Mouse (Mus musculus): ENCODE data around the gene Hoxd11. TPM values are rescaled to one million over a fixed set of nuclear protein-coding genes. Genes with fewer than 3 reads are reported as not detected.

Gene Hoxd11
- polyA plus RNA-seq, 1 experiment: not detected

- Histone ChIP-seq H3K27me3 (ENCODE audit: control insufficient read depth, insufficient read depth, low read length, poor library complexity, severe bottlenecking) (peaks cover 39% of the 10 kb centered on the region), H3K9me3 (replicated peaks; ENCODE audit: control insufficient read depth, insufficient read depth, low read length, poor library complexity, severe bottlenecking) (no peaks in the 10 kb centered on the region), H3K4me3 (ENCODE audit: low read depth, low read length) (peak within 1 kb of the TSS; percentile 63), H3K9ac (ENCODE audit: low read depth, poor library complexity, severe bottlenecking) (peak within 1 kb of the TSS; percentile 41), H3K27ac (ENCODE audit: insufficient read depth, low read length) (no peak within 1 kb of the TSS), H3K36me3 (ENCODE audit: control insufficient read depth, insufficient read depth, low read length, poor library complexity, severe bottlenecking) (no peaks in the 10 kb centered on the region), H3K4me1 (ENCODE audit: control insufficient read depth, insufficient read depth, low read length) (no peaks in the 10 kb centered on the region)
- TF ChIP-seq CTCF (IDR thresholded peaks at IDR 0.05; ENCODE audit: low read depth, low read length): no peak
- no peak for TF ChIP-seq POLR2A (IDR thresholded peaks at IDR 0.05; ENCODE audit: insufficient read depth, low read length)
- TF ChIP-seq EP300 (IDR thresholded peaks at IDR 0.05; ENCODE audit: insufficient read depth, low read depth, low read length): no peak
Observed at GRCm38 (mm10) chr2:74726551-74726950, 47.2 kb downstream of the Hoxd11 start, which contains the start of gene Gm28230. Gene Gm28230, plus strand, starts transcription at chr2:74726728.

- peak overlapping the region; percentile 41 for H3K9ac ChIP-seq (ENCODE audit: low read depth, poor library complexity, severe bottlenecking)
- no peak overlapping the region for H3K27ac ChIP-seq (ENCODE audit: insufficient read depth, low read length)
- no peak for TF ChIP-seq EP300 (IDR thresholded peaks at IDR 0.05; ENCODE audit: insufficient read depth, low read depth, low read length)
- no peak for TF ChIP-seq POLR2A (IDR thresholded peaks at IDR 0.05; ENCODE audit: insufficient read depth, low read length)
- no peak for TF ChIP-seq CTCF (IDR thresholded peaks at IDR 0.05; ENCODE audit: low read depth, low read length)
- H3K36me3 ChIP-seq (ENCODE audit: control insufficient read depth, insufficient read depth, low read length, poor library complexity, severe bottlenecking): no peaks in the 10 kb centered on the region
- H3K4me1 ChIP-seq (ENCODE audit: control insufficient read depth, insufficient read depth, low read length): no peaks in the 10 kb centered on the region
- peaks cover 38% of the 10 kb centered on the region for H3K27me3 ChIP-seq (ENCODE audit: control insufficient read depth, insufficient read depth, low read length, poor library complexity, severe bottlenecking)
- peak overlapping the region; percentile 63 for H3K4me3 ChIP-seq (ENCODE audit: low read depth, low read length)
- no peaks in the 10 kb centered on the region for H3K9me3 ChIP-seq (replicated peaks; ENCODE audit: control insufficient read depth, insufficient read depth, low read length, poor library complexity, severe bottlenecking)
Observed at GRCm38 (mm10) chr2:74726973-74727639, 47.7 kb downstream of the Hoxd11 start.

DNA sequence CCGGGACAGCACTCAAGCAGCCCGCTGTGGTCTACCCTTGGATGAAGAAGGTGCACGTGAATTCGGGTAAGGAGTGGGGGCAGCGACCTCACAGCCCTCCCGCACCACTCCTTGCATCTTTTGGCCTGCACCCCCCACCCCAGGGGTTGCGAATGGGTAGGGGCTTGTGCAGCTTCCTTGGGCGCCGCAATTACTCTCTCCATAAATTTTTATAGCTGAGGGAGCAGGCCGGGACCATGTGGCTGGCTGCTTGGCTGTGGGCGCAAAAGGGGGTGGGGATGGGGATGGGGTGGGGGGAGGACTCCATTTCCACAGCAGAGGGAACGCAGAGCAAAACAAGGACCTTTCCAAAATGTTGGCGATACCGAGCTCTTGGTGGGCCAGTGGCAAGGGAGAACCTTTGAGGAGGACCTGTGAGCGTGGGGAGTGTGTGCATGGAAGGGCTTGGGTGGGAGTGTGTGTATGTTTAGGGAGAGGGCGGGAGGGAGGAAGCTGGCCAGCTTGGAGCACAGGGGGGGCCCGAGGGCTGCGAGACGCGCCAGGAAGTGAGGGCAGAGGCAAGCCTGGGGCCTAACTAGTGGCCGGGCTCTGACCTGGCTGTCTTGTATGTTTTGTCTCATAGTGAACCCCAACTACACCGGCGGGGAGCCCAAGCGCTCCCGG, 48.4 kb downstream of the Hoxd11 start:
- H3K36me3 ChIP-seq (ENCODE audit: control insufficient read depth, insufficient read depth, low read length, poor library complexity, severe bottlenecking): no peaks in the 10 kb centered on the region
- no peak for TF ChIP-seq POLR2A (IDR thresholded peaks at IDR 0.05; ENCODE audit: insufficient read depth, low read length)
- no peak for TF ChIP-seq EP300 (IDR thresholded peaks at IDR 0.05; ENCODE audit: insufficient read depth, low read depth, low read length)
- no peak for TF ChIP-seq CTCF (IDR thresholded peaks at IDR 0.05; ENCODE audit: low read depth, low read length)
- H3K4me1 ChIP-seq (ENCODE audit: control insufficient read depth, insufficient read depth, low read length): no peaks in the 10 kb centered on the region
- no peaks in the 10 kb centered on the region for H3K9me3 ChIP-seq (replicated peaks; ENCODE audit: control insufficient read depth, insufficient read depth, low read length, poor library complexity, severe bottlenecking)
- H3K4me3 ChIP-seq (ENCODE audit: low read depth, low read length): peak overlapping the region; percentile 63
- H3K9ac ChIP-seq (ENCODE audit: low read depth, poor library complexity, severe bottlenecking): peak overlapping the region; percentile 41
- peaks cover 39% of the 10 kb centered on the region for H3K27me3 ChIP-seq (ENCODE audit: control insufficient read depth, insufficient read depth, low read length, poor library complexity, severe bottlenecking)
- H3K27ac ChIP-seq (ENCODE audit: insufficient read depth, low read length): no peak overlapping the region

DNA sequence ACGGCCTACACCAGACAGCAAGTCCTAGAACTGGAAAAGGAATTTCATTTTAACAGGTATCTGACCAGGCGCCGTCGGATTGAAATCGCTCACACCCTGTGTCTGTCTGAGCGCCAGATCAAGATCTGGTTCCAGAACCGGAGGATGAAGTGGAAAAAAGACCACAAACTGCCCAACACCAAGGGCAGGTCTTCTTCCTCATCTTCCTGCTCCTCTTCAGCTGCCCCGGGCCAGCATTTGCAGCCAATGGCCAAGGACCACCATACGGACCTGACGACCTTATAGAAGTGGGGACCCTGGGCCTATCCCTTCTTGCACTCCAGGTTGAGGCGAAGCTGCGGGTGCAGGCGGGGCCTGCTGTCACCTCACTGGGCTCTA, 48.9 kb downstream of the Hoxd11 start:
- peak overlapping the region; percentile 21; the same call in 1 of the 2 replicates for H3K4me3 ChIP-seq (ENCODE audit: low read depth, low read length)
- H3K4me1 ChIP-seq (ENCODE audit: control insufficient read depth, insufficient read depth, low read length): no peaks in the 10 kb centered on the region
- TF ChIP-seq EP300 (IDR thresholded peaks at IDR 0.05; ENCODE audit: insufficient read depth, low read depth, low read length): no peak
- no peak for TF ChIP-seq POLR2A (IDR thresholded peaks at IDR 0.05; ENCODE audit: insufficient read depth, low read length)
- TF ChIP-seq CTCF (IDR thresholded peaks at IDR 0.05; ENCODE audit: low read depth, low read length): no peak
- H3K9ac ChIP-seq (ENCODE audit: low read depth, poor library complexity, severe bottlenecking): peak overlapping the region; percentile 41; the same call in 1 of the 2 replicates
- H3K9me3 ChIP-seq (replicated peaks; ENCODE audit: control insufficient read depth, insufficient read depth, low read length, poor library complexity, severe bottlenecking): no peaks in the 10 kb centered on the region
- no peak overlapping the region for H3K27ac ChIP-seq (ENCODE audit: insufficient read depth, low read length)
- no peaks in the 10 kb centered on the region for H3K36me3 ChIP-seq (ENCODE audit: control insufficient read depth, insufficient read depth, low read length, poor library complexity, severe bottlenecking)
- H3K27me3 ChIP-seq (ENCODE audit: control insufficient read depth, insufficient read depth, low read length, poor library complexity, severe bottlenecking): peaks cover 42% of the 10 kb centered on the region

- H3K4me3 ChIP-seq (ENCODE audit: low read depth, low read length): no peak overlapping the region
- H3K27me3 ChIP-seq (ENCODE audit: control insufficient read depth, insufficient read depth, low read length, poor library complexity, severe bottlenecking): peaks cover 44% of the 10 kb centered on the region
- H3K36me3 ChIP-seq (ENCODE audit: control insufficient read depth, insufficient read depth, low read length, poor library complexity, severe bottlenecking): no peaks in the 10 kb centered on the region
- no peak overlapping the region for H3K27ac ChIP-seq (ENCODE audit: insufficient read depth, low read length)
- no peak overlapping the region for H3K9ac ChIP-seq (ENCODE audit: low read depth, poor library complexity, severe bottlenecking)
- no peaks in the 10 kb centered on the region for H3K9me3 ChIP-seq (replicated peaks; ENCODE audit: control insufficient read depth, insufficient read depth, low read length, poor library complexity, severe bottlenecking)
- TF ChIP-seq CTCF (IDR thresholded peaks at IDR 0.05; ENCODE audit: low read depth, low read length): no peak
- no peak for TF ChIP-seq EP300 (IDR thresholded peaks at IDR 0.05; ENCODE audit: insufficient read depth, low read depth, low read length)
- TF ChIP-seq POLR2A (IDR thresholded peaks at IDR 0.05; ENCODE audit: insufficient read depth, low read length): no peak
- no peaks in the 10 kb centered on the region for H3K4me1 ChIP-seq (ENCODE audit: control insufficient read depth, insufficient read depth, low read length)
Observed at GRCm38 (mm10) chr2:74730331-74730730, 51.0 kb downstream of the Hoxd11 start.

GRCm38 (mm10) chr2:74731055-74731454, 51.7 kb downstream of the Hoxd11 start:
- no peak overlapping the region for H3K27ac ChIP-seq (ENCODE audit: insufficient read depth, low read length)
- H3K36me3 ChIP-seq (ENCODE audit: control insufficient read depth, insufficient read depth, low read length, poor library complexity, severe bottlenecking): no peaks in the 10 kb centered on the region
- peaks cover 46% of the 10 kb centered on the region for H3K27me3 ChIP-seq (ENCODE audit: control insufficient read depth, insufficient read depth, low read length, poor library complexity, severe bottlenecking)
- H3K4me3 ChIP-seq (ENCODE audit: low read depth, low read length): no peak overlapping the region
- no peak for TF ChIP-seq CTCF (IDR thresholded peaks at IDR 0.05; ENCODE audit: low read depth, low read length)
- TF ChIP-seq POLR2A (IDR thresholded peaks at IDR 0.05; ENCODE audit: insufficient read depth, low read length): no peak
- TF ChIP-seq EP300 (IDR thresholded peaks at IDR 0.05; ENCODE audit: insufficient read depth, low read depth, low read length): no peak
- H3K9me3 ChIP-seq (replicated peaks; ENCODE audit: control insufficient read depth, insufficient read depth, low read length, poor library complexity, severe bottlenecking): no peaks in the 10 kb centered on the region
- H3K4me1 ChIP-seq (ENCODE audit: control insufficient read depth, insufficient read depth, low read length): no peaks in the 10 kb centered on the region
- H3K9ac ChIP-seq (ENCODE audit: low read depth, poor library complexity, severe bottlenecking): no peak overlapping the region
